14 mouse cellular contexts compared by ENCODE assay signal in genomic region chr3:129207231-129208030, GRCm38 (mm10). TPM values are rescaled to one million over a fixed set of nuclear protein-coding genes. Genes with fewer than 3 reads are reported as not detected.
DNase-seq lines count a peak whose midpoint lies in the region; ATAC-seq lines count a peak whose summit lies in the region.
"Had no signal": no experiment of that assay in that cellular context is flagged by ENCODE, and none has a peak within 500 bp of the region (broad histone marks: within the 10 kb centered on the region; RNA-seq: fewer than 3 reads in every experiment).

No protein-coding gene starts in this region.

- no peak overlapping the region for H3K27ac ChIP-seq in hindbrain, embryonic 14.5 days
- H3K27ac ChIP-seq in hindbrain, embryonic 12.5 days, result no peak overlapping the region
- no peak overlapping the region for H3K27ac ChIP-seq in limb, embryonic 12.5 days
- H3K27ac ChIP-seq: hindbrain, embryonic 15.5 days; kidney, postnatal 0 days had no signal

- no peak overlapping the region for H3K9ac ChIP-seq in hindbrain, embryonic 14.5 days
- no peak overlapping the region for H3K9ac ChIP-seq in hindbrain, embryonic 12.5 days
- H3K9ac ChIP-seq in limb, embryonic 12.5 days (replicated peaks), result no peak overlapping the region
- H3K9ac ChIP-seq: heart, embryonic 12.5 days; hindbrain, embryonic 15.5 days had no signal

- H3K4me3 ChIP-seq in hindbrain, embryonic 14.5 days (replicated peaks; ENCODE audit: low read length), result no peak overlapping the region
- no peak overlapping the region for H3K4me3 ChIP-seq in hindbrain, embryonic 12.5 days
- no peak overlapping the region; the same call in 1 of the 2 replicates for H3K4me3 ChIP-seq in limb, embryonic 12.5 days (replicated peaks)
- H3K4me3 ChIP-seq: heart, embryonic 12.5 days; hindbrain, embryonic 15.5 days had no signal

- under 1% methylated on average over 24 of the region's 24 CpGs for WGBS in hindbrain, embryonic 14.5 days
- WGBS in hindbrain, embryonic 12.5 days, result 1% methylated on average over 24 of the region's 24 CpGs
- WGBS in limb, embryonic 12.5 days, result 3% methylated on average over 24 of the region's 24 CpGs

- no peaks in the 10 kb centered on the region for H3K9me3 ChIP-seq in hindbrain, embryonic 14.5 days (ENCODE audit: control insufficient read depth, low read length)
- no peaks in the 10 kb centered on the region for H3K9me3 ChIP-seq in hindbrain, embryonic 12.5 days (replicated peaks)
- H3K9me3 ChIP-seq in limb, embryonic 12.5 days, result no peaks in the 10 kb centered on the region
- H3K9me3 ChIP-seq: heart, embryonic 12.5 days; hindbrain, embryonic 15.5 days had no signal

- no peak for ATAC-seq in hindbrain, embryonic 14.5 days (ENCODE audit: low FRiP score)
- no peak for ATAC-seq in hindbrain, embryonic 12.5 days (ENCODE audit: low FRiP score)
- ATAC-seq in limb, embryonic 12.5 days (ENCODE audit: insufficient number of reproducible peaks, insufficient read depth, low FRiP score, low TSS enrichment, low read depth), result no peak

- peaks cover 10% of the 10 kb centered on the region; the same call in 1 of the 2 replicates for H3K4me1 ChIP-seq in hindbrain, embryonic 14.5 days (replicated peaks; ENCODE audit: control insufficient read depth, insufficient read depth, low read length)
- peaks cover 9% of the 10 kb centered on the region for H3K4me1 ChIP-seq in hindbrain, embryonic 12.5 days
- H3K4me1 ChIP-seq in limb, embryonic 12.5 days (replicated peaks), result peaks cover 24% of the 10 kb centered on the region

- no peaks in the 10 kb centered on the region for H3K36me3 ChIP-seq in hindbrain, embryonic 14.5 days (replicated peaks; ENCODE audit: control insufficient read depth, insufficient read depth)
- H3K36me3 ChIP-seq in hindbrain, embryonic 12.5 days, result no peaks in the 10 kb centered on the region
- no peaks in the 10 kb centered on the region for H3K36me3 ChIP-seq in limb, embryonic 12.5 days
- H3K36me3 ChIP-seq: heart, embryonic 12.5 days; hindbrain, embryonic 15.5 days had no signal

- no peak overlapping the region for H3K4me2 ChIP-seq in hindbrain, embryonic 14.5 days (replicated peaks)
- H3K4me2 ChIP-seq in hindbrain, embryonic 12.5 days (replicated peaks), result no peak overlapping the region
- H3K4me2 ChIP-seq in limb, embryonic 12.5 days, result peak overlapping the region; percentile 27; the same call in 1 of the 2 replicates
- H3K4me2 ChIP-seq: heart, embryonic 12.5 days; hindbrain, embryonic 15.5 days had no signal

- peaks cover 99% of the 10 kb centered on the region for H3K27me3 ChIP-seq in hindbrain, embryonic 14.5 days (ENCODE audit: control insufficient read depth, insufficient read depth, low read length)
- H3K27me3 ChIP-seq in hindbrain, embryonic 12.5 days, result peaks cover 96% of the 10 kb centered on the region
- H3K27me3 ChIP-seq in limb, embryonic 12.5 days, result peaks cover 95% of the 10 kb centered on the region

- peak; percentile 26 for DNase-seq in hindbrain, embryonic 14.5 days (ENCODE audit: low spot score)
- DNase-seq in ES-CJ7 (ENCODE audit: low read depth, low spot score), result peak; percentile 41
- DNase-seq in embryo, embryonic 9.5 days (ENCODE audit: extremely low spot score), result peak; percentile 44
- no peak for DNase-seq in kidney, adult 9 months
- no peak for DNase-seq in lung, adult 18-20 months
- no peak for DNase-seq in heart, adult 9 months (ENCODE audit: low spot score in 2 of 2)
- DNase-seq: cerebellum, adult 9-11 months; thymus, postnatal 4 days had no signal

RNA-seq across cellular contexts. Expression of gene Pitx2, which starts 7.8 kb away (rescaled TPM):
- 1.3 and 2.0 TPM in 2 replicates for polyA plus RNA-seq in hindbrain, embryonic 14.5 days (2014; fragmentation: Nextera tagmentation; extraction: Ambion mirVana)
- polyA plus RNA-seq in hindbrain, embryonic 12.5 days (2016; fragmentation: Nextera tagmentation; extraction: Ambion mirVana), result 6.5 and 8.3 TPM in 2 replicates
- polyA plus RNA-seq in limb, embryonic 12.5 days (2016; fragmentation: Nextera tagmentation; extraction: Ambion mirVana), result 34.8 and 35.6 TPM in 2 replicates
- polyA plus RNA-seq: liver, adult 2 months had no signal

Comparison
In these comparisons a context has a peak if more than half of its experiments do, and no peak if none do; other contexts are left out.
1. DNase-seq: peak in hindbrain, embryonic 14.5 days (single experiment), ES-CJ7 (single experiment) and embryo, embryonic 9.5 days (single experiment); none in kidney, adult 9 months (single experiment), lung, adult 18-20 months (0 of 2) and heart, adult 9 months (0 of 2).